Mouse (Mus musculus): ENCODE results near the gene 4930432K21Rik. TPM values are rescaled to one million over a fixed set of nuclear protein-coding genes. Genes with fewer than 3 reads are reported as not detected.

Gene 4930432K21Rik
- polyA plus RNA-seq, 1 experiment from 2014 or later = 1.6 TPM

GRCm38 (mm10) chr8:84185117-84185516 is 37.3 kb downstream of the 4930432K21Rik start, which contains the start of gene Nanos3:
TSS of gene Nanos3 (minus strand) at chr8:84185217.
- Histone ChIP-seq H3K4me2 (ENCODE audit: low read depth, low read length) (peak within 1 kb of the TSS; percentile 90), H3K4me1 (ENCODE audit: control insufficient read depth, insufficient read depth, low read length) (peaks cover 26% of the 10 kb centered on the region), H3K9me3 (ENCODE audit: control insufficient read depth, low read length) (no peaks in the 10 kb centered on the region), H3K36me3 (ENCODE audit: control insufficient read depth, insufficient read depth, low read length) (no peaks in the 10 kb centered on the region), H3K27me3 (ENCODE audit: control insufficient read depth, insufficient read depth, low read length) (no peaks in the 10 kb centered on the region), H3K9ac (replicated peaks; ENCODE audit: low read depth, low read length) (peak within 1 kb of the TSS; percentile 99), H3K4me3 (ENCODE audit: low read depth, low read length) (peak within 1 kb of the TSS; percentile 79), H3K27ac (ENCODE audit: low read depth, low read length) (peak within 1 kb of the TSS; percentile 97)
- 96% methylated on average over 7 of the region's 7 CpGs for WGBS
- no peak for ATAC-seq (ENCODE audit: low read depth)

GRCm38 (mm10) chr8:84186547-84186946 is 38.7 kb downstream of the 4930432K21Rik start:
- Histone ChIP-seq H3K27ac (ENCODE audit: low read depth, low read length) (no peak overlapping the region), H3K9me3 (ENCODE audit: control insufficient read depth, low read length) (no peaks in the 10 kb centered on the region), H3K4me1 (ENCODE audit: control insufficient read depth, insufficient read depth, low read length) (peaks cover 12% of the 10 kb centered on the region), H3K27me3 (ENCODE audit: control insufficient read depth, insufficient read depth, low read length) (no peaks in the 10 kb centered on the region), H3K36me3 (ENCODE audit: control insufficient read depth, insufficient read depth, low read length) (no peaks in the 10 kb centered on the region), H3K9ac (replicated peaks; ENCODE audit: low read depth, low read length) (0 out of 2 replicates have a peak overlapping the region, but pooled peaks have one; percentile 28), H3K4me2 (ENCODE audit: low read depth, low read length) (peak overlapping the region; percentile 54), H3K4me3 (ENCODE audit: low read depth, low read length) (peak overlapping the region; percentile 20)
- no peak for ATAC-seq (ENCODE audit: low read depth)
- 1% methylated on average over 12 of the region's 12 CpGs for WGBS

- no peaks in the 10 kb centered on the region for H3K27me3 ChIP-seq (ENCODE audit: control insufficient read depth, insufficient read depth, low read length)
- peak overlapping the region; percentile 20 for H3K4me3 ChIP-seq (ENCODE audit: low read depth, low read length)
- H3K36me3 ChIP-seq (ENCODE audit: control insufficient read depth, insufficient read depth, low read length) = no peaks in the 10 kb centered on the region
- 0 out of 2 replicates have a peak overlapping the region, but pooled peaks have one; percentile 28 for H3K9ac ChIP-seq (replicated peaks; ENCODE audit: low read depth, low read length)
- H3K4me2 ChIP-seq (ENCODE audit: low read depth, low read length) = peak overlapping the region; percentile 54
- ATAC-seq (ENCODE audit: low read depth) = no peak
- 3% methylated on average over 21 of the region's 21 CpGs for WGBS
- H3K4me1 ChIP-seq (ENCODE audit: control insufficient read depth, insufficient read depth, low read length) = peaks cover 10% of the 10 kb centered on the region
- no peaks in the 10 kb centered on the region for H3K9me3 ChIP-seq (ENCODE audit: control insufficient read depth, low read length)
- H3K27ac ChIP-seq (ENCODE audit: low read depth, low read length) = no peak overlapping the region
Measured at GRCm38 (mm10) chr8:84187065-84187755, 39.4 kb downstream of the 4930432K21Rik start.

GRCm38 (mm10) chr8:84188671-84189070 is 40.8 kb downstream of the 4930432K21Rik start:
- Histone ChIP-seq H3K9me3 (ENCODE audit: control insufficient read depth, low read length) (no peaks in the 10 kb centered on the region), H3K9ac (replicated peaks; ENCODE audit: low read depth, low read length) (no peak overlapping the region), H3K27me3 (ENCODE audit: control insufficient read depth, insufficient read depth, low read length) (no peaks in the 10 kb centered on the region), H3K4me3 (ENCODE audit: low read depth, low read length) (no peak overlapping the region), H3K36me3 (ENCODE audit: control insufficient read depth, insufficient read depth, low read length) (no peaks in the 10 kb centered on the region), H3K4me1 (ENCODE audit: control insufficient read depth, insufficient read depth, low read length) (peaks cover 3% of the 10 kb centered on the region; the same call in 1 of the 2 replicates), H3K27ac (ENCODE audit: low read depth, low read length) (no peak overlapping the region), H3K4me2 (ENCODE audit: low read depth, low read length) (no peak overlapping the region)
- 89% methylated on average over 10 of the region's 10 CpGs for WGBS
- no peak for ATAC-seq (ENCODE audit: low read depth)

GRCm38 (mm10) chr8:84189603-84190002 is 41.8 kb downstream of the 4930432K21Rik start:
- Histone ChIP-seq H3K27me3 (ENCODE audit: control insufficient read depth, insufficient read depth, low read length) (no peaks in the 10 kb centered on the region), H3K4me3 (ENCODE audit: low read depth, low read length) (no peak overlapping the region), H3K4me1 (ENCODE audit: control insufficient read depth, insufficient read depth, low read length) (no peaks in the 10 kb centered on the region; the same call in 1 of the 2 replicates), H3K4me2 (ENCODE audit: low read depth, low read length) (no peak overlapping the region), H3K36me3 (ENCODE audit: control insufficient read depth, insufficient read depth, low read length) (no peaks in the 10 kb centered on the region), H3K9me3 (ENCODE audit: control insufficient read depth, low read length) (no peaks in the 10 kb centered on the region), H3K27ac (ENCODE audit: low read depth, low read length) (no peak overlapping the region), H3K9ac (replicated peaks; ENCODE audit: low read depth, low read length) (no peak overlapping the region)
- 50% methylated on average over 4 of the region's 4 CpGs for WGBS
- ATAC-seq (ENCODE audit: low read depth) = no peak

GRCm38 (mm10) chr8:84190191-84190867 is 42.5 kb downstream of the 4930432K21Rik start:
- Histone ChIP-seq H3K4me3 (ENCODE audit: low read depth, low read length) (no peak overlapping the region), H3K27me3 (ENCODE audit: control insufficient read depth, insufficient read depth, low read length) (no peaks in the 10 kb centered on the region), H3K9ac (replicated peaks; ENCODE audit: low read depth, low read length) (no peak overlapping the region), H3K9me3 (ENCODE audit: control insufficient read depth, low read length) (no peaks in the 10 kb centered on the region), H3K4me1 (ENCODE audit: control insufficient read depth, insufficient read depth, low read length) (no peaks in the 10 kb centered on the region), H3K27ac (ENCODE audit: low read depth, low read length) (no peak overlapping the region), H3K36me3 (ENCODE audit: control insufficient read depth, insufficient read depth, low read length) (no peaks in the 10 kb centered on the region), H3K4me2 (ENCODE audit: low read depth, low read length) (no peak overlapping the region)
- 94% methylated on average over 7 of the region's 7 CpGs for WGBS
- ATAC-seq (ENCODE audit: low read depth) = no peak

GRCm38 (mm10) chr8:84192023-84192422 is 44.2 kb downstream of the 4930432K21Rik start:
- H3K27ac ChIP-seq (ENCODE audit: low read depth, low read length) = peak overlapping the region; percentile 57; the same call in 1 of the 2 replicates
- no peak overlapping the region for H3K9ac ChIP-seq (replicated peaks; ENCODE audit: low read depth, low read length)
- no peaks in the 10 kb centered on the region for H3K27me3 ChIP-seq (ENCODE audit: control insufficient read depth, insufficient read depth, low read length)
- no peaks in the 10 kb centered on the region for H3K36me3 ChIP-seq (ENCODE audit: control insufficient read depth, insufficient read depth, low read length)
- H3K4me2 ChIP-seq (ENCODE audit: low read depth, low read length) = peak overlapping the region; percentile 24; the same call in 1 of the 2 replicates
- H3K4me1 ChIP-seq (ENCODE audit: control insufficient read depth, insufficient read depth, low read length) = no peaks in the 10 kb centered on the region
- ATAC-seq (ENCODE audit: low read depth) = peak; percentile 44
- H3K4me3 ChIP-seq (ENCODE audit: low read depth, low read length) = no peak overlapping the region
- 18% methylated on average over 13 of the region's 13 CpGs for WGBS
- no peaks in the 10 kb centered on the region for H3K9me3 ChIP-seq (ENCODE audit: control insufficient read depth, low read length)

GRCm38 (mm10) chr8:84192555-84192954 is 44.7 kb downstream of the 4930432K21Rik start:
- peak overlapping the region; percentile 24; the same call in 1 of the 2 replicates for H3K4me2 ChIP-seq (ENCODE audit: low read depth, low read length)
- no peak overlapping the region for H3K9ac ChIP-seq (replicated peaks; ENCODE audit: low read depth, low read length)
- no peaks in the 10 kb centered on the region for H3K27me3 ChIP-seq (ENCODE audit: control insufficient read depth, insufficient read depth, low read length)
- H3K4me3 ChIP-seq (ENCODE audit: low read depth, low read length) = no peak overlapping the region
- WGBS = 7% methylated on average over 32 of the region's 33 CpGs
- no peaks in the 10 kb centered on the region for H3K9me3 ChIP-seq (ENCODE audit: control insufficient read depth, low read length)
- H3K36me3 ChIP-seq (ENCODE audit: control insufficient read depth, insufficient read depth, low read length) = no peaks in the 10 kb centered on the region
- peak; percentile 25 for ATAC-seq (ENCODE audit: low read depth)
- peaks cover under 1% of the 10 kb centered on the region; the same call in 1 of the 2 replicates for H3K4me1 ChIP-seq (ENCODE audit: control insufficient read depth, insufficient read depth, low read length)
- peak overlapping the region; percentile 10; the same call in 1 of the 2 replicates for H3K27ac ChIP-seq (ENCODE audit: low read depth, low read length)

GRCm38 (mm10) chr8:84193161-84193560 is 45.3 kb downstream of the 4930432K21Rik start:
- no peak for ATAC-seq (ENCODE audit: low read depth)
- Histone ChIP-seq H3K4me3 (ENCODE audit: low read depth, low read length) (no peak overlapping the region), H3K36me3 (ENCODE audit: control insufficient read depth, insufficient read depth, low read length) (no peaks in the 10 kb centered on the region), H3K27me3 (ENCODE audit: control insufficient read depth, insufficient read depth, low read length) (no peaks in the 10 kb centered on the region), H3K27ac (ENCODE audit: low read depth, low read length) (no peak overlapping the region), H3K9ac (replicated peaks; ENCODE audit: low read depth, low read length) (no peak overlapping the region), H3K4me2 (ENCODE audit: low read depth, low read length) (no peak overlapping the region), H3K9me3 (ENCODE audit: control insufficient read depth, low read length) (no peaks in the 10 kb centered on the region), H3K4me1 (ENCODE audit: control insufficient read depth, insufficient read depth, low read length) (peaks cover 7% of the 10 kb centered on the region)
- WGBS = 77% methylated on average over 4 of the region's 4 CpGs

All from neural tube, embryonic 14.5 days (tissue).